Mouse (Mus musculus): ENCODE data around the gene Usp37. TPM values are rescaled to one million over a fixed set of nuclear protein-coding genes. Genes with fewer than 3 reads are reported as not detected.
"Not testable (repeated sequence)": the region's sequence is repeated elsewhere in the genome, so short reads cannot be mapped to it uniquely, and the experiment has no call there.

Gene Usp37
- polyA plus RNA-seq, 1 experiment from 2014 or later: 12.0 TPM

DNA sequence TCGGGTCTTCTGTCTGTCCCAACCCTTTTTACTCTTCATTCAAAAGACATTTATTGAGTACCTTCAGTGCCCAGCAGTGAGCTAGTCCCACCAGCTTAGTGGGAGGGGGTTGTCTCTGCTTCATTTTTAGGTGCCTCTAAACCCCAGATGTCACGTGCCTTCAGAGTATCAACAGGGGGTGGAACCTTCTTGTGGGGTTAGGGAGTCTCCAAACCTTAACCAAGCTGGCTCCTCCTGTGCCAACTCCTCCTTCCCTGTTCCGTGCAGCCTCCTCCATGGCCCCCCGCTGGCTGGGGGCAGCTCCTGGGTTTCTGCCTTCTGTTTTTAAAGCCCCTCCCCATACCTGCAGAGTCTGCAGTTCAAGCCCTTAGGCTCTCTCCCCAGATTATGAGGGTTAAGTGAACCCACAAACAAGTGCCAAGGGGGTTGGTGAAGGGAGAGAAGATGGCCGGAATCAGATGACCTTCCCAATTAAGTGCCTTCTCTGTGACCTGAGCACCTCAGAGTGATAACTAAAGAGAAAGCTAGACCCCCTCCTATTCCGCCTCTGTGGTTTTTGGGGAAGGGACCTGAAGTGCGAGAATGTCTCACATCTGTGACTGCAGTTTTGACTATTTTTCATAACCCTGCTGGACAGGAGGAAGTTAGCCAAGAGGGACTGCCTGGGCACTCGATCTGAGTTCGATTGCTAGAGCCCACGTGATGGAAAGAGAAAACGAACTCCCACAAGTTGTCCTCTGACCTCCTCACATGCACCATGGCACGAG lies 147.4 kb downstream of the Usp37 start:
- whole genome bisulfite sequencing (ENCODE audit: insufficient replicate concordance): 4% methylated on average over 12 of the region's 12 CpGs
- peaks cover 78% of the 10 kb centered on the region for H3K4me1 ChIP-seq (replicated peaks)
- peak overlapping the region; percentile 60 for H3K4me3 ChIP-seq (replicated peaks)

DNA sequence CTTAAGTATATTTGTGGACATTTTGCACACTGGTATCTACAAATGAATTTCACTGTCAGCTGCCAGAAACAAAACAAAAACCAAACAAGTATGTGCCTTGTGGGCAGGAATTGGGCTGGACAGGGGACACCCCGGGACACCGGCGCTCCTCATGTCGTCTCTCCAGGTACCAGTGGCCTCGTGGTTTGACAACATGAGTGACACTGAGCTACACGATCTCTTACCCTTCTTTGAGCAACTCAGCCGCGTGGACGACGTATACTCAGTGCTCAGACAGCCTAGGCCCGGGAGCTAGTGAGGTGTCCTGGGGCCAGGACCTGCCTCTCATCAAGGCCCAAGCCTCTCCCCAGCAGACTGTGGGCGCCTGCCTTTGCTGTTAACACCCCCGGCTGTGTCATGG lies 148.8 kb downstream of the Usp37 start:
- peaks cover 25% of the 10 kb centered on the region for H3K36me3 ChIP-seq (replicated peaks)
- no peak overlapping the region for H3K4me2 ChIP-seq
- peaks cover 72% of the 10 kb centered on the region for H3K4me1 ChIP-seq (replicated peaks)
- no peak overlapping the region for H3K9ac ChIP-seq
- ATAC-seq (ENCODE audit: insufficient read depth): no peak
- no peak overlapping the region for H3K4me3 ChIP-seq (replicated peaks)
- 83% methylated on average over 13 of the region's 13 CpGs for WGBS (ENCODE audit: insufficient replicate concordance)
- H3K9me3 ChIP-seq (replicated peaks): no peaks in the 10 kb centered on the region
- H3K27ac ChIP-seq (replicated peaks): peak overlapping the region; percentile 16; the same call in 1 of the 2 replicates
- no peaks in the 10 kb centered on the region for H3K27me3 ChIP-seq

More for the DNA sequence above, 147.4 kb downstream of the Usp37 start:
- Histone ChIP-seq H3K4me2 (peak overlapping the region; percentile 86), H3K9ac (peak overlapping the region; percentile 61), H3K27ac (replicated peaks) (peak overlapping the region; percentile 92), H3K36me3 (replicated peaks) (peaks cover 25% of the 10 kb centered on the region)
- ATAC-seq (ENCODE audit: insufficient read depth); H3K9me3 ChIP-seq (replicated peaks); H3K27me3 ChIP-seq: not testable (repeated sequence)

DNA sequence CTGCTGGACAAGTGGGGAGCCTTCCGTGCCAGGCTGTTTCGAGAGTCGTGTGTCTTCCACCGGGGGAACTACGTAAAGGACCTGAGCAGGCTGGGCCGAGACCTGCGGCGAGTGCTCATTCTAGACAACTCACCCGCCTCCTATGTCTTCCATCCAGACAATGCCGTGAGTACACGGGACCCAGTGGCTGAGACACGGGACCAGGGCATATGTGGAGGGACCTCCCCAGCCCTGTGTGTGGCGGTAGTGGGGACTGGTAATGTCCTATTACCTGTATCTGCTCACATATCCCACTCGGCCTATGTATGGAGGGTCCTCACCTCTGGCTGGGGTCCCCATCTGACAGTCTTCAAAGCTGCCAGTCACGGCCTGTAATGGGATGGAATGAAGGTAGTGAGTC lies 149.2 kb downstream of the Usp37 start:
- H3K4me2 ChIP-seq: no peak overlapping the region; the same call in 1 of the 2 replicates
- H3K9ac ChIP-seq: no peak overlapping the region
- H3K27ac ChIP-seq (replicated peaks): peak overlapping the region; percentile 16; the same call in 1 of the 2 replicates
- H3K27me3 ChIP-seq: no peaks in the 10 kb centered on the region
- peaks cover 74% of the 10 kb centered on the region for H3K4me1 ChIP-seq (replicated peaks)
- ATAC-seq (ENCODE audit: insufficient read depth): no peak
- peaks cover 25% of the 10 kb centered on the region for H3K36me3 ChIP-seq (replicated peaks)
- H3K9me3 ChIP-seq (replicated peaks): no peaks in the 10 kb centered on the region
- H3K4me3 ChIP-seq (replicated peaks): no peak overlapping the region
- WGBS (ENCODE audit: insufficient replicate concordance): 90% methylated on average over 15 of the region's 15 CpGs

DNA sequence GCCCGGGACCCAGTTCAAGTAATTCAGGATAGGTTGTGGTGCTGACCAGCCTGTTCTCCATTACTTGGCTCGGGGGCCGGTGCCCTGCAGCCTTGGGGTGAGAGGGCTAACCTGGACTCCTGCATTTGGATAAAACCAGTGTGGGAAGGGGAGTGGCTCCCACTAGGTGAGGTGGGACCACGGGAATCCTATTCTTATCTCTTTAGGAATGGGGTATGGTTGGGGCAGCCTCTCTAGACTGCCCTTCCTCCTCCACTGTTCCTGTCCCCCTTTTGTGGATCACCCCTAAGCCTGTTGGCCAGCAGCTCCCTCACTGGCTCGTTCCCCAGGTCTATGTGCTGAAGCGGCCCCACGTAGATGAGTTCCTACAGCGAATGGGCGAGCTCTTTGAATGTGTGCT lies 149.8 kb downstream of the Usp37 start:
- Histone ChIP-seq H3K27ac (replicated peaks) (peak overlapping the region; percentile 16), H3K4me2 (no peak overlapping the region), H3K4me1 (replicated peaks) (peaks cover 76% of the 10 kb centered on the region), H3K9ac (no peak overlapping the region), H3K4me3 (replicated peaks) (no peak overlapping the region), H3K36me3 (replicated peaks) (peaks cover 25% of the 10 kb centered on the region), H3K9me3 (replicated peaks) (no peaks in the 10 kb centered on the region), H3K27me3 (no peaks in the 10 kb centered on the region)
- WGBS (ENCODE audit: insufficient replicate concordance): 80% methylated on average over 9 of the region's 9 CpGs
- no peak for ATAC-seq (ENCODE audit: insufficient read depth)

DNA sequence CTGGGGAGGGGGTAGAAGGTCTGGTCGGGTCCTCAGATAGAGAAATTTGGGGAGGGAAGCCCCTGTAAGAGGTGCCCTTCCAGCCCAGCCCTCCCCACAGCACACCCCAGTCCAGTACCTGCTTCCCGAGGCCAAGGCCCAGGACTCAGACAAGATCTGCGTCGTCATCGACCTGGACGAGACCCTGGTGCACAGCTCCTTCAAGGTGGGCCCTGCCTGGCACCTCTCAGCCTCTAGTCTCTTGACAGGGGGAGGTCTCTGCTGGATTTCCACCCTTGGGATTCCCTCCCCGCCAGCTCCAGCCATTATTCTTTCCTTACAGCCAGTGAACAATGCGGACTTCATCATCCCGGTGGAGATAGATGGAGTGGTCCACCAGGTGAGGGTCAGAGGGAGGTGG lies 150.4 kb downstream of the Usp37 start:
- ATAC-seq (ENCODE audit: insufficient read depth): no peak
- H3K4me1 ChIP-seq (replicated peaks): peaks cover 76% of the 10 kb centered on the region
- peaks cover 25% of the 10 kb centered on the region for H3K36me3 ChIP-seq (replicated peaks)
- no peaks in the 10 kb centered on the region for H3K27me3 ChIP-seq
- peak overlapping the region; percentile 95; the same call in 1 of the 2 replicates for H3K9ac ChIP-seq
- no peaks in the 10 kb centered on the region for H3K9me3 ChIP-seq (replicated peaks)
- H3K4me2 ChIP-seq: peak overlapping the region; percentile 98
- WGBS (ENCODE audit: insufficient replicate concordance): 86% methylated on average over 9 of the region's 9 CpGs
- H3K27ac ChIP-seq (replicated peaks): peak overlapping the region; percentile 97
- peak overlapping the region; percentile 94; the same call in 1 of the 2 replicates for H3K4me3 ChIP-seq (replicated peaks)

DNA sequence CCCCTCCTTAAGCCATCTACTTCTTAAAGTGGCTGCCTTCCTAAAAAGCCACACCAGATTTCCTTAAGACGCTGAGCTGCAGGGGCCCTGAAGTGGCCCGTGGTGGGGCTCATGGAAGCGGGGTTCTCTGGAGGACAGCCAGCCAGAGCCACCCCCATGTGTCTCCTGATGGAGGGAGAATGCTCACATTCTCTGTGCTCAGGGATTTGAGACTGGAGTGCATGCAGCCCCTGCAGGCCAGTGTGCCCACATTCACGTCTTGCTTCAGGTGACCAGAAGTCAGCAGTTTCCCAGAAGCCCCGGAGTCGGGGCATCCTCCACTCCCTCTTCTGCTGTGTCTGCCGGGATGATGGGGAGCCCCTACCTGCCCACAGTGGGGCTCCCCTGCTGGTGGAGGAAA lies 151.1 kb downstream of the Usp37 start:
- peak overlapping the region; percentile 94 for H3K4me3 ChIP-seq (replicated peaks)
- H3K27me3 ChIP-seq: no peaks in the 10 kb centered on the region
- H3K4me1 ChIP-seq (replicated peaks): peaks cover 76% of the 10 kb centered on the region
- H3K9ac ChIP-seq: peak overlapping the region; percentile 95
- ATAC-seq (ENCODE audit: insufficient read depth): no peak
- peaks cover 25% of the 10 kb centered on the region for H3K36me3 ChIP-seq (replicated peaks)
- H3K9me3 ChIP-seq (replicated peaks): no peaks in the 10 kb centered on the region
- WGBS (ENCODE audit: insufficient replicate concordance): 51% methylated on average over 7 of the region's 7 CpGs
- peak overlapping the region; percentile 98 for H3K4me2 ChIP-seq
- H3K27ac ChIP-seq (replicated peaks): peak overlapping the region; percentile 97

DNA sequence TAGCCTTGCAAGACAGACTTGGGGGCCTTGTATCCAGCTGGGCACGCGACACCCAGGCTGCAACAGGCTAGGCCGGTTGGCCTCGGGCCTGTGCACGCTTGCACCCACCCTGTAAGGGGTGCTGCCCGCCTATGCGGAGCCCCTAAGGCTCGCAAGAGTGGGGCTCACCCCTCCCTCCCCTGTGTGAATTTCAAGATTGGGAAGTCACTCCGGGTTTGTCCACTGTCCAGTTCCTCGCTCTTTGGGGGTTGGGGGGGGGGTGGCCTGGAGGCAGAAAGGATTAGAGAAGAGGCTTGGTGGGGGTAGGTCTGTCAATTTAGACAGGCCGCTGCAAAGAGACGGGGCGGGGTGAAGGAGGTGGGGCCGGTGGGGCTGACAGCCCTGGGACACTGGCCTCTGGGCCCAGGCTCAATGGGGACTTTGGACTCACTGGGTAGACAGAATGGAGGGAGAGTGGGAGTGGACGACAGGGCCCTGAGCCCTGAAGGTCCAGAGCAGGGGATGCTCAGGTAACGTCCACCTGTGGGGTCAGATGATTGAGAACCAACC lies 151.6 kb downstream of the Usp37 start:
- peak overlapping the region; percentile 94 for H3K4me3 ChIP-seq (replicated peaks)
- H3K9me3 ChIP-seq (replicated peaks): no peaks in the 10 kb centered on the region
- no peaks in the 10 kb centered on the region for H3K27me3 ChIP-seq
- peak; percentile 2; the same call in 1 of the 2 replicates for ATAC-seq (ENCODE audit: insufficient read depth)
- 3% methylated on average over 16 of the region's 16 CpGs for WGBS (ENCODE audit: insufficient replicate concordance)
- peak overlapping the region; percentile 97 for H3K27ac ChIP-seq (replicated peaks)
- peaks cover 76% of the 10 kb centered on the region for H3K4me1 ChIP-seq (replicated peaks)
- H3K4me2 ChIP-seq: peak overlapping the region; percentile 98
- peak overlapping the region; percentile 95 for H3K9ac ChIP-seq
- peaks cover 25% of the 10 kb centered on the region for H3K36me3 ChIP-seq (replicated peaks)

DNA sequence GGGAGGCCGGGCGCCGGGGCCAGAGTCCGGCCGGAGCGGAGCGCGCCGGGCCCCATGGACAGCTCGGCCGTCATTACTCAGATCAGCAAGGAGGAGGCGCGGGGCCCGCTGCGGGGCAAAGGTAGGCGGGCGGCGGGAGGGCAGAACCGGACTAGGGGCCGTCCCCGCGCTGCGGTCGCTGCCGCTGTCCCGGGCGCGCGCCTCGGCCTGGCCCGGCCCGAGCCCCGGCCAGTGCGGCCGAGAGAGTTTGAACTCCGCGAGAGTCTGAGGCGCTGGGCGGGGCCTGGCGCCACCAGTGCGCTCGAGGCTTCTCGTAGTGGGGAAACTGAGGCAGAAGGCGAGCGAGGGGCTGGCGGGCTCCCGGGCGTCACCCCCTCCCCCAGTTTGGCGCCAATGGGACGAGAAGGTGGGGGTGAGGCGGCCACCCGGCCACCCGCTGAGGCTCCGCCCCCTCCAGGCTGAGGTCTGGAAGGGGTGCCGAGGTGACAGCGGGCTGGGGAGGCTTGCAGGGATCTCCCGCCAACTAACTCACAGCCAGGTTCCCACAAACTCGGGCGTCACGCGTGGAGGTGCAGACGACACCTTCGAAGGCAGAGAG lies 152.1 kb downstream of the Usp37 start:
- H3K9ac ChIP-seq: peak overlapping the region; percentile 95
- no peaks in the 10 kb centered on the region for H3K27me3 ChIP-seq
- peaks cover 80% of the 10 kb centered on the region for H3K4me1 ChIP-seq (replicated peaks)
- peaks cover 25% of the 10 kb centered on the region for H3K36me3 ChIP-seq (replicated peaks)
- peak overlapping the region; percentile 97 for H3K27ac ChIP-seq (replicated peaks)
- peak overlapping the region; percentile 98 for H3K4me2 ChIP-seq
- peak overlapping the region; percentile 94 for H3K4me3 ChIP-seq (replicated peaks)
- peak; percentile 48 for ATAC-seq (ENCODE audit: insufficient read depth)
- no peaks in the 10 kb centered on the region for H3K9me3 ChIP-seq (replicated peaks)
- under 1% methylated on average over 59 of the region's 63 CpGs for WGBS (ENCODE audit: insufficient replicate concordance)

DNA sequence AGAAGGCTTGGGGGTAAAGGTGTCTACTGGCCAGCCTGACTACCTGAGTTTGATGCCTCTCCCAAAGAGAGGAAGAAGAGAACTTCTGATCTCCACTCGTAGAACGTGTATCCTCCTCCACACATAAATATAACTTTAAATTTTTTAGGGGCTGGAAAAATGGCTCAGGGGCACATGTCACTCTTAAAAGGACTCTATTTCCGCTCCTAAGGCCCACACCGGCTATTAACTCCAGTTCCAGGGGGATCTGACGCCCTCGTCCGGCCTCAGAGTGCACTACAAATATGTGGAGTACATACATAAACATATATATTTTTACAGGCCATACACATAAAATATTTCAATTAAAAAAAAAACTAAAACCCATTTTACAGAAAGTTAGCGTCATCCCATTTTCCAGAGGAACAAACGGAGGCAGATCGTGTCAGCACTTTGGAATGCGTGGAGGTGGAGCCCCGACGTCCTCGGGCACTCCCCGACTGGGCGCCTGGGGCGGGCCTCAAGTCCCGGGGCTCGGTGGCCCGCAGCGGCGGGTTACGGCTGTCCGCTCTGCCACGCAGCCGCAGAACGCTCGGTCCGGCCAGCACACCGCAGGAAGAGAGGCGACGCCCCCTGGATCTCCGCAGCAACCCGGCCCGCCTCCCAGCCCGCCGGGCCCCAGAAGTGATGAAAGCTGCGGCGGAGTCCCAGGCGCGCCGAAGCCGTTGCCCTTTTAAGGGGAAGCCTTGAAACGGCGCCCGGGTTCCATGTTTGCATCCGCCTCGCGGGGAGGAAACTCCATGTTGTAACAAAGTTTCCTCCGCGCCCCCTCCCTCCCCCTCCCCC lies 152.9 kb downstream of the Usp37 start, which contains the start of gene Ctdsp1:
TSS of gene Ctdsp1 (plus strand) at position 586 of the 825 bp plus-strand sequence.
- H3K4me1 ChIP-seq (replicated peaks): peaks cover 80% of the 10 kb centered on the region
- no peaks in the 10 kb centered on the region for H3K27me3 ChIP-seq
- ATAC-seq (ENCODE audit: insufficient read depth): peak; percentile 71
- H3K9ac ChIP-seq: peak within 1 kb of the TSS; percentile 95
- peak within 1 kb of the TSS; percentile 98 for H3K4me2 ChIP-seq
- peak within 1 kb of the TSS; percentile 97 for H3K27ac ChIP-seq (replicated peaks)
- H3K36me3 ChIP-seq (replicated peaks): peaks cover 25% of the 10 kb centered on the region
- peak within 1 kb of the TSS; percentile 94 for H3K4me3 ChIP-seq (replicated peaks)
- WGBS (ENCODE audit: insufficient replicate concordance): 1% methylated on average over 50 of the region's 51 CpGs
- no peaks in the 10 kb centered on the region for H3K9me3 ChIP-seq (replicated peaks)

DNA sequence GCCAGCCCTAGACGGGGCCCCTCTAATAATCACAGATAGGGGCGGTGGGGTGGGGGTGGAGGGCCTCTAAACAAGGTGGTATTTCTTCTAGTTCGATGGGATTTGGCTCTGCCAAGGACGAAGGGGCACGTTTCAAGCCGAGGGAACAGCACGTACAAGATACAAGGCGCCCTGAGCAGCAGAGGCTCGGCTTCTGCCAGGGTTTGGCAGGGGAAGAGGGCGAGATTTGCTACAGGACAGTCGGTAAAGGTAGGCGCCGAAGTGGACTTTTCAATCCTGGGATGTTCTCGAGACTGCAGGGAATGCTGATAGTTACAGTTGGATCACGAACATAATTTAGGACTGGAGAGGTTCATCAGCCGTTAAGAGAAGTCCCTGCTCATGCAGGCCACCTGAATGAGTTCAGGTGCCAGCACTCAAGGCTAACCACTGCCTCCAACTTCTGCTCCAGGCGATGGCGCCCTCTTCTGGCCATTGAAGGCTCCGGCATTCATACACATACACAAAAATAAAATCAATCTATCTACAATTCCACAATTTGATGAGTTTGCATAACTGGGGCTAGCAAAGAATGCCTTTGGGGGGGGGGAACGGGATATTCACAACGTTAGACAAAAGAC lies 153.7 kb downstream of the Usp37 start:
- Histone ChIP-seq H3K4me1 (replicated peaks) (peaks cover 82% of the 10 kb centered on the region), H3K9ac (peak overlapping the region; percentile 95; the same call in 1 of the 2 replicates), H3K9me3 (replicated peaks) (no peaks in the 10 kb centered on the region), H3K4me2 (peak overlapping the region; percentile 98), H3K27me3 (no peaks in the 10 kb centered on the region), H3K4me3 (replicated peaks) (peak overlapping the region; percentile 94), H3K36me3 (replicated peaks) (peaks cover 24% of the 10 kb centered on the region), H3K27ac (replicated peaks) (peak overlapping the region; percentile 97)
- WGBS (ENCODE audit: insufficient replicate concordance): 7% methylated on average over 21 of the region's 21 CpGs
- ATAC-seq (ENCODE audit: insufficient read depth): no peak

Measured in liver, embryonic 15.5 days (tissue).